Mouse (Mus musculus) heart, postnatal 0 days (tissue): ENCODE results near the gene Atxn3.

ENCODE experiments used
- CTCF ChIP-seq: IDR thresholded peaks from 2 replicates; pipeline ENCODE4 v1.5.1; 2016; ENCODE audit warnings: antibody characterized with exemption, control low read depth, low read depth
- EP300 ChIP-seq: IDR thresholded peaks from 2 replicates; pipeline ENCODE4 v1.6.1; 2016; ENCODE audit warnings: antibody characterized with exemption, low read depth

DNA sequence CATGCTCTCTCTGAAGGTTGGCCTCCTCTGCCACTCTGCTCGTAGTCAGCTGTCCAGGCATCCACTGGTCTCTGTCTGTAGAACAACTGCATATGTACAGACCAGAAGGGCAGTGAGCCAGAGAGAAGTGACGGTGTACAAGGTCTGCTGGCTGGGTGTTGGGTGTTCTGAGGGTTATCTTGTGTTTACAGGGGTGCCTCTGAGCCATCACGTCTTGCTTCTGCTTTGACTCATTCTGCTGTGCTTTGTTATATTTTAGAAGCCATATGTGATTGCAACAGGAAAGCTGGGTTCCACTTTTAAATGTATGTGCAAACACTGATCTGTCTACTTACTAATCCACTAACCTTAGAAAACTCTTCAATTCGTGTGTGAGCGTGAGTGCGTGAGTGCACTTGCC is 29.6 kb upstream of the Atxn3 start:
- TF ChIP-seq CTCF (no peak), EP300 (no peak)
